Mouse (Mus musculus) central nervous system, embryonic 14 days (tissue): Measurements from ENCODE around the gene Izumo1. TPM values are rescaled to one million over a fixed set of nuclear protein-coding genes. Genes with fewer than 3 reads are reported as not detected.

Source experiments
- polyA plus RNA-seq: library from polyadenylated mRNA; depleted of rRNA; stranded (reverse); fragments of >200 nt; gene quantifications from 2 replicates; pipeline ENCODE4 v1.2.3, GENCODE M21; 2012; rRNA removed

Gene Izumo1
- 0.14 and 0.28 TPM in 2 replicates for polyA plus RNA-seq

GRCm38 (mm10) chr7:45621443-45621842, at the start of gene Izumo1:
Izumo1 (plus strand) TSS chr7:45621811.

GRCm38 (mm10) chr7:45617042-45617695, 4.4 kb upstream of the Izumo1 start, which contains the start of gene Fut1:
Fut1 (plus strand) TSS chr7:45617289.

GRCm38 (mm10) chr7:45627261-45627660, 5.7 kb downstream of the Izumo1 start, which contains the start of gene Rasip1:
Rasip1 (plus strand) TSS chr7:45627488.

GRCm38 (mm10) chr7:45639561-45640027, 18.0 kb downstream of the Izumo1 start, which contains the start of gene Mamstr:
Mamstr (plus strand) TSS chr7:45639977.

GRCm38 (mm10) chr7:45666161-45666560, 44.5 kb downstream of the Izumo1 start, which contains the start of gene Fut2:
Fut2 (minus strand) TSS chr7:45666394.

Other genes starting within 250 kb of the Izumo1 start
- gene Snrnp70, start 226.1 kb upstream of the Izumo1 start, polyA plus RNA-seq: 864 and 911 TPM in 2 replicates
- gene Kcna7, start 216.2 kb upstream of the Izumo1 start, polyA plus RNA-seq: not detected in 2 replicates
- 0.10 and 0.91 TPM in 2 replicates for gene Ntf5, start 208.1 kb upstream of the Izumo1 start, polyA plus RNA-seq
- gene Lhb, start 201.0 kb upstream of the Izumo1 start, polyA plus RNA-seq: 1.1 and 1.3 TPM in 2 replicates
- gene Gys1, start 187.0 kb upstream of the Izumo1 start, polyA plus RNA-seq: 22.6 and 27.0 TPM in 2 replicates
- 139 and 159 TPM in 2 replicates for gene Ruvbl2, start 183.7 kb upstream of the Izumo1 start, polyA plus RNA-seq
- 1,642 and 1,691 TPM in 2 replicates for gene Ftl1, start 161.9 kb upstream of the Izumo1 start, polyA plus RNA-seq
- gene Bax, start 154.9 kb upstream of the Izumo1 start, polyA plus RNA-seq: 196 and 200 TPM in 2 replicates
- gene Tulp2, start 139.9 kb upstream of the Izumo1 start, polyA plus RNA-seq: 0.12 and 0.45 TPM in 2 replicates
- gene Gm45808, start 135.0 kb upstream of the Izumo1 start, polyA plus RNA-seq: 0.16 TPM in 1 of 2 replicates, not detected in the other
- 2.2 and 2.7 TPM in 2 replicates for gene Dhdh, start 133.0 kb upstream of the Izumo1 start, polyA plus RNA-seq
- 104 and 148 TPM in 2 replicates for gene Nucb1, start 111.4 kb upstream of the Izumo1 start, polyA plus RNA-seq
- gene Ppp1r15a, start 95.5 kb upstream of the Izumo1 start, polyA plus RNA-seq: 15.9 and 19.8 TPM in 2 replicates
- 3.1 and 9.6 TPM in 2 replicates for gene Plekha4, start 95.5 kb upstream of the Izumo1 start, polyA plus RNA-seq
- gene Hsd17b14, start 66.9 kb upstream of the Izumo1 start, polyA plus RNA-seq: 0.33 and 0.73 TPM in 2 replicates
- 31.0 and 38.8 TPM in 2 replicates for gene Bcat2, start 51.7 kb upstream of the Izumo1 start, polyA plus RNA-seq
- gene Fgf21, start 6.3 kb upstream of the Izumo1 start, polyA plus RNA-seq: 0.23 TPM in 1 of 2 replicates, not detected in the other
- 0.02 and 0.43 TPM in 2 replicates for gene Fut1, start 4.5 kb upstream of the Izumo1 start, polyA plus RNA-seq
- gene Rasip1, start 5.7 kb downstream of the Izumo1 start, polyA plus RNA-seq: 12.3 and 14.3 TPM in 2 replicates
- 3.5 and 7.4 TPM in 2 replicates for gene Mamstr, start 18.2 kb downstream of the Izumo1 start, polyA plus RNA-seq
- 0.06 and 0.24 TPM in 2 replicates for gene Fut2, start 44.6 kb downstream of the Izumo1 start, polyA plus RNA-seq
- gene Ntn5, start 62.2 kb downstream of the Izumo1 start, polyA plus RNA-seq: 2.0 and 3.1 TPM in 2 replicates
- 0.95 and 2.1 TPM in 2 replicates for gene Sec1, start 72.6 kb downstream of the Izumo1 start, polyA plus RNA-seq
- 92.3 and 104 TPM in 2 replicates for gene Car11, start 78.0 kb downstream of the Izumo1 start, polyA plus RNA-seq
- gene Dbp, start 83.3 kb downstream of the Izumo1 start, polyA plus RNA-seq: 9.3 and 11.5 TPM in 2 replicates
- gene Rpl18, start 93.6 kb downstream of the Izumo1 start, polyA plus RNA-seq: 985 and 996 TPM in 2 replicates
- 29.4 and 30.0 TPM in 2 replicates for gene Sphk2, start 96.2 kb downstream of the Izumo1 start, polyA plus RNA-seq
- gene Fam83e, start 99.4 kb downstream of the Izumo1 start, polyA plus RNA-seq: 0.60 and 0.77 TPM in 2 replicates
- gene Spaca4, start 104.0 kb downstream of the Izumo1 start, polyA plus RNA-seq: not detected in 2 replicates
- 250 and 252 TPM in 2 replicates for gene Lmtk3, start 161.9 kb downstream of the Izumo1 start, polyA plus RNA-seq
- gene Sult2b1, start 162.9 kb downstream of the Izumo1 start, polyA plus RNA-seq: 1.2 and 2.1 TPM in 2 replicates
- gene Cyth2, start 192.8 kb downstream of the Izumo1 start, polyA plus RNA-seq: 230 and 274 TPM in 2 replicates
- gene Kcnj14, start 203.0 kb downstream of the Izumo1 start, polyA plus RNA-seq: 0.96 and 1.5 TPM in 2 replicates
- 20.9 and 23.6 TPM in 2 replicates for gene Grwd1, start 209.1 kb downstream of the Izumo1 start, polyA plus RNA-seq